Mouse (Mus musculus): ENCODE measurements around the gene Rhoh. TPM values are rescaled to one million over a fixed set of nuclear protein-coding genes. Genes with fewer than 3 reads are reported as not detected.

The Rhoh gene
- total and polyA plus RNA-seq, 3 experiments = 12.1 to 22.1 (median 18.9) TPM

GRCm38 (mm10) chr5:65937998-65938715, 77.1 kb downstream of the Rhoh start:
- Histone ChIP-seq H3K9me3 (replicated peaks; ENCODE audit: low read length) (no peaks in the 10 kb centered on the region), H3K36me3 (replicated peaks in 1 of 2; ENCODE audit: control insufficient read depth in 1 of 2, insufficient read depth in 1 of 2, low read length in 1 of 2) (no peaks in the 10 kb centered on the region), H3K27ac (ENCODE audit: insufficient read depth, low read depth) (no peak overlapping the region), H3K4me3 (replicated peaks in 1 of 3; ENCODE audit: low read depth in 2 of 3, low read length in 2 of 3, poor library complexity in 1 of 3) (no peak overlapping the region), H3K27me3 (replicated peaks) (peaks cover 2% of the 10 kb centered on the region), H3K4me2 (ENCODE audit: insufficient read depth, low read depth, poor library complexity, severe bottlenecking) (no peak overlapping the region), H3K9ac (ENCODE audit: insufficient read depth, low read depth) (no peak overlapping the region; the same call in 1 of the 2 replicates), H3K79me2 (replicated peaks; ENCODE audit: control insufficient read depth, extremely low read depth, insufficient read depth, poor library complexity, severe bottlenecking) (no peaks in the 10 kb centered on the region), H3K4me1 (ENCODE audit: control insufficient read depth in 1 of 2, insufficient read depth in 2 of 2) (peaks cover 11 to 42% of the 10 kb centered on the region in 2 experiments)
- DNase-seq (ENCODE audit: extremely low read depth) = peak; percentile 94
- TF ChIP-seq HCFC1 (IDR thresholded peaks at IDR 0.05; ENCODE audit: low read depth, low read length) (no peak), RAD21 (IDR thresholded peaks at IDR 0.05; ENCODE audit: low read depth, low read length) (peak; percentile 95), KAT2A (IDR thresholded peaks at IDR 0.05; ENCODE audit: insufficient replicate concordance, low read length) (no peak), USF2 (conservative IDR thresholded peaks at IDR 0.05; ENCODE audit: low read depth, low read length) (peak; percentile 56), ELF1 (IDR thresholded peaks at IDR 0.05; ENCODE audit: low read depth, low read length) (peak; percentile 50; the same call in 1 of the 2 replicates), USF1 (IDR thresholded peaks at IDR 0.05; ENCODE audit: low read depth, low read length) (peak; percentile 67), CTCF (conservative IDR thresholded peaks at IDR 0.05 in 1 of 2, IDR thresholded peaks at IDR 0.05 in 1 of 2; ENCODE audit: low read depth in 2 of 2, low read length in 2 of 2) (peak; percentile 84 to 97), SMC3 (IDR thresholded peaks at IDR 0.05; ENCODE audit: low read depth, low read length) (peak; percentile 97), RCOR1 (conservative IDR thresholded peaks at IDR 0.05; ENCODE audit: low read depth, low read length) (no peak), ZC3H11A (IDR thresholded peaks at IDR 0.05; ENCODE audit: low read depth, low read length) (peak; percentile 82), GABPA (IDR thresholded peaks at IDR 0.05; ENCODE audit: insufficient replicate concordance, low read depth, low read length) (no peak), MAFK (IDR thresholded peaks at IDR 0.05; ENCODE audit: insufficient replicate concordance, low read length) (no peak), SIN3A (IDR thresholded peaks at IDR 0.05; ENCODE audit: low read length) (no peak), MAX (IDR thresholded peaks at IDR 0.05; ENCODE audit: low read length) (peak; percentile 68; the same call in 1 of the 2 replicates), PAX5 (IDR thresholded peaks at IDR 0.05; ENCODE audit: low read length) (no peak), TBP (conservative IDR thresholded peaks at IDR 0.05; ENCODE audit: low read depth, low read length) (no peak), ZKSCAN1 (IDR thresholded peaks at IDR 0.05; ENCODE audit: borderline replicate concordance, low read depth, low read length) (no peak), MXI1 (IDR thresholded peaks at IDR 0.05; ENCODE audit: low read depth, low read length) (no peak), BHLHE40 (IDR thresholded peaks at IDR 0.05; ENCODE audit: low read depth, low read length) (peak; percentile 95), ETS1 (conservative IDR thresholded peaks at IDR 0.05; ENCODE audit: low read depth, low read length) (no peak), EP300 (IDR thresholded peaks at IDR 0.05; ENCODE audit: low read length) (no peak), MEF2A (IDR thresholded peaks at IDR 0.05; ENCODE audit: borderline replicate concordance, low read depth, low read length) (peak; percentile 55; the same call in 1 of the 2 replicates), E2F4 (IDR thresholded peaks at IDR 0.05; ENCODE audit: insufficient replicate concordance, low read depth, low read length) (no peak), MYC (IDR thresholded peaks at IDR 0.05; ENCODE audit: low read depth, low read length) (peak; percentile 93), IRF4 (IDR thresholded peaks at IDR 0.05; ENCODE audit: low read depth, low read length) (peak; percentile 57; the same call in 1 of the 2 replicates), TCF12 (IDR thresholded peaks at IDR 0.05; ENCODE audit: low read depth, low read length) (peak; percentile 34; the same call in 1 of the 2 replicates)
- in situ Hi-C loops (cut with MboI; ENCODE audit: low pct_ligation_motif_present, low pct_unique_long_range_greater_than_20kb, low sequenced_read_pairs) = loop anchor here (10.0 kb wide), 1 partner anchor 103 kb away; no protein-coding TSS in a partner anchor
- dilution Hi-C loops (cut with MboI; ENCODE audit: extremely low pct_ligation_motif_present, extremely low pct_unique_long_range_greater_than_20kb, low sequenced_read_pairs) = no loop called here

Data from CH12.LX (cell line).